9 mouse cellular contexts compared by ENCODE assay signal in the genomic region with DNA sequence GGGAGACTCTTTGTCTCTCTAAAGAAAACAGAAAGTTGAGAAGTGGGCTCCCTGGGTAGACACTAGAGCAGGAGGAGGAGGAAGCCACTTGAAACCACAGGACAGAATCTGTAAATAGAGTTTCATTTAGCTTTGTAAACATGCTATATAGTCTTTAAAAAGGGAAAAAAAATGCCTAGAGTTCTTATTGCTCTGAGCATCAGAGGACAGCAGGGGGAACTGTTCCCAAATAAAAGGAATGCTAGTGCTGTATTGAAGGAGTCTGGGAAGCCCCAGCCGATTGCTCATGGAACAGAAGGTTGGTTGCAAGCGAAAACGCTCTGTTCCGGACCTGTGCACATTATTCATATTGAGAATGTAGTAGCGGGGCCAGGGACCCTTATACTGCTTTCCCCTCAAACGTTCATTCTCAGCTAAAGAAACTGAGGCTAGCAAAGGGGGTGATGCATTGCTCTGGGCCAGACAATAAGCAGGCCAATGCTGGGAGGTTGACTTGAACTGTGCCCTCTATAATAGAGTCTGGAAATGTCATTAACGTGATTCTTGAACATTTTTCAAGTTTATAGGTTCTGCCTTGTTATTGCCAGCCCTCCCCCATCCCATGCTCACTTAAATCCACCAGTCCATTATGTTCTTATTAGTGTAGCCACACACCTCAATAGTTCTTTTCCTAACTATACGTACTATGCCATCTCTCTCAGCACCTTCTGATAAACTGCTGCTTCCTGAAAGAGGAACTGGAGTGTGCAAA. TPM values are rescaled to one million over a fixed set of nuclear protein-coding genes. Genes with fewer than 3 reads are reported as not detected.
DNase-seq lines count a peak whose midpoint lies in the region; ATAC-seq and TF ChIP-seq lines count a peak whose summit lies in the region.
"Had no signal": no experiment of that assay in that cellular context is flagged by ENCODE, and none has a peak within 500 bp of the region (broad histone marks: within the 10 kb centered on the region; RNA-seq: fewer than 3 reads in every experiment).

No protein-coding gene starts in this region.

- no peaks in the 10 kb centered on the region for H3K4me1 ChIP-seq in forebrain, embryonic 11.5 days (replicated peaks; ENCODE audit: control insufficient read depth, insufficient read depth, low read length)
- peaks cover 24% of the 10 kb centered on the region for H3K4me1 ChIP-seq in forebrain, embryonic 10.5 days
- no peaks in the 10 kb centered on the region; the same call in 1 of the 2 replicates for H3K4me1 ChIP-seq in forebrain, embryonic 16.5 days (replicated peaks; ENCODE audit: control insufficient read depth, insufficient read depth, low read length)
- H3K4me1 ChIP-seq in stomach, postnatal 0 days (replicated peaks; ENCODE audit: control insufficient read depth, insufficient read depth), result no peaks in the 10 kb centered on the region
- H3K4me1 ChIP-seq: liver, embryonic 13.5 days had no signal

- whole genome bisulfite sequencing in forebrain, embryonic 11.5 days, result 34% methylated on average over 8 of the region's 8 CpGs
- WGBS in forebrain, embryonic 10.5 days, result 43% methylated on average over 8 of the region's 8 CpGs
- WGBS in forebrain, embryonic 16.5 days, result 24% methylated on average over 8 of the region's 8 CpGs
- WGBS in stomach, postnatal 0 days, result 29% methylated on average over 8 of the region's 8 CpGs

- no peak overlapping the region for H3K9ac ChIP-seq in forebrain, embryonic 11.5 days (ENCODE audit: low read length)
- no peak overlapping the region for H3K9ac ChIP-seq in forebrain, embryonic 16.5 days (replicated peaks; ENCODE audit: low read depth, low read length)
- no peak overlapping the region for H3K9ac ChIP-seq in stomach, postnatal 0 days (ENCODE audit: low read length)
- H3K9ac ChIP-seq: liver, embryonic 13.5 days had no signal

- no peak overlapping the region for H3K4me2 ChIP-seq in forebrain, embryonic 11.5 days (ENCODE audit: low read depth, low read length, severe bottlenecking)
- H3K4me2 ChIP-seq in forebrain, embryonic 16.5 days (ENCODE audit: low read length), result no peak overlapping the region
- H3K4me2 ChIP-seq in stomach, postnatal 0 days (replicated peaks; ENCODE audit: low read depth), result no peak overlapping the region
- H3K4me2 ChIP-seq: liver, embryonic 13.5 days had no signal

- no peaks in the 10 kb centered on the region for H3K36me3 ChIP-seq in forebrain, embryonic 11.5 days (ENCODE audit: control insufficient read depth, insufficient read depth, low read length)
- no peaks in the 10 kb centered on the region for H3K36me3 ChIP-seq in forebrain, embryonic 10.5 days (replicated peaks)
- no peaks in the 10 kb centered on the region for H3K36me3 ChIP-seq in forebrain, embryonic 16.5 days (ENCODE audit: control insufficient read depth, insufficient read depth)
- no peaks in the 10 kb centered on the region for H3K36me3 ChIP-seq in stomach, postnatal 0 days (ENCODE audit: control insufficient read depth, insufficient read depth, low read length)
- H3K36me3 ChIP-seq: liver, embryonic 13.5 days had no signal

- ATAC-seq in forebrain, embryonic 11.5 days (replicated peaks; ENCODE audit: low FRiP score), result peak; percentile 71
- ATAC-seq in forebrain, embryonic 16.5 days, result peak; percentile 93
- no peak for ATAC-seq in stomach, postnatal 0 days (ENCODE audit: low FRiP score, low TSS enrichment)
- no peak for ATAC-seq in inflammation-experienced regulatory T-cells, adult 6 months

- no peak overlapping the region for H3K4me3 ChIP-seq in forebrain, embryonic 11.5 days (ENCODE audit: low read depth, low read length)
- H3K4me3 ChIP-seq in forebrain, embryonic 10.5 days, result no peak overlapping the region
- H3K4me3 ChIP-seq in forebrain, embryonic 16.5 days (replicated peaks; ENCODE audit: low read length), result no peak overlapping the region
- no peak overlapping the region for H3K4me3 ChIP-seq in stomach, postnatal 0 days (ENCODE audit: low read depth, low read length)
- H3K4me3 ChIP-seq: liver, embryonic 13.5 days had no signal

- no peaks in the 10 kb centered on the region for H3K27me3 ChIP-seq in forebrain, embryonic 11.5 days (ENCODE audit: control insufficient read depth, insufficient read depth, low read length)
- H3K27me3 ChIP-seq in forebrain, embryonic 10.5 days (ENCODE audit: poor library complexity, severe bottlenecking), result no peaks in the 10 kb centered on the region
- H3K27me3 ChIP-seq in forebrain, embryonic 16.5 days (replicated peaks; ENCODE audit: control insufficient read depth, insufficient read depth, low read length), result no peaks in the 10 kb centered on the region
- no peaks in the 10 kb centered on the region for H3K27me3 ChIP-seq in stomach, postnatal 0 days (ENCODE audit: control insufficient read depth, insufficient read depth, low read length)
- H3K27me3 ChIP-seq: liver, embryonic 13.5 days had no signal

- no peak for DNase-seq in forebrain, embryonic 11.5 days (ENCODE audit: low spot score)
- DNase-seq in forebrain, embryonic 10.5 days (ENCODE audit: extremely low spot score, low spot score), result no peak
- peak; percentile 65 for DNase-seq in A20 (ENCODE audit: low read depth, low spot score)
- DNase-seq in left cerebral cortex, postnatal 4 days, result peak; percentile 11
- no peak for DNase-seq in stomach, postnatal 0 days (ENCODE audit: low spot score)
- no peak for DNase-seq in spleen, postnatal 36 days (ENCODE audit: low spot score in 2 of 2)
- DNase-seq: liver, embryonic 13.5 days had no signal

- intact Hi-C loops in left cerebral cortex, postnatal 4 days (cut with DNase I), result loop anchor here (10.0 kb wide), 2 partner anchors 1736 to 1926 kb away; no protein-coding TSS in a partner anchor

- no peak overlapping the region for H3K27ac ChIP-seq in forebrain, embryonic 11.5 days (ENCODE audit: low read depth, low read length)
- no peak overlapping the region for H3K27ac ChIP-seq in forebrain, embryonic 10.5 days
- no peak overlapping the region for H3K27ac ChIP-seq in forebrain, embryonic 16.5 days (ENCODE audit: low read length)
- no peak overlapping the region for H3K27ac ChIP-seq in stomach, postnatal 0 days (replicated peaks)
- H3K27ac ChIP-seq: liver, embryonic 13.5 days had no signal

- no peak for TF ChIP-seq EP300 in stomach, postnatal 0 days (optimal IDR thresholded peaks at IDR 0.05)

- H3K9me3 ChIP-seq in forebrain, embryonic 11.5 days (ENCODE audit: control insufficient read depth, low read length), result no peaks in the 10 kb centered on the region
- H3K9me3 ChIP-seq in forebrain, embryonic 10.5 days, result no peaks in the 10 kb centered on the region
- no peaks in the 10 kb centered on the region for H3K9me3 ChIP-seq in forebrain, embryonic 16.5 days (ENCODE audit: control insufficient read depth, low read length)
- no peaks in the 10 kb centered on the region for H3K9me3 ChIP-seq in stomach, postnatal 0 days (ENCODE audit: control insufficient read depth, low read length)
- H3K9me3 ChIP-seq: liver, embryonic 13.5 days had no signal

- TF ChIP-seq CTCF in stomach, postnatal 0 days (IDR thresholded peaks at IDR 0.05; ENCODE audit: low read depth), result peak; percentile 73

RNA-seq across cellular contexts. Expression of gene Timd4, which starts 37.8 kb away (rescaled TPM):
- not detected in 2 replicates for polyA plus RNA-seq in forebrain, embryonic 11.5 days (2014; fragmentation: Nextera tagmentation; extraction: Ambion mirVana)
- 0.14 and 0.22 TPM in 2 replicates for polyA plus RNA-seq in forebrain, embryonic 10.5 days (2016; fragmentation: Nextera tagmentation; extraction: Ambion mirVana)
- polyA plus RNA-seq in forebrain, embryonic 16.5 days (2015; fragmentation: Nextera tagmentation; extraction: Ambion mirVana), result not detected in 2 replicates
- total RNA-seq in left cerebral cortex, postnatal 4 days (2021), result not detected
- polyA plus RNA-seq in stomach, postnatal 0 days (2015; fragmentation: Nextera tagmentation; extraction: Ambion mirVana), result 0.16 and 0.31 TPM in 2 replicates
- under 1 TPM in 2 of 3 experiments, not detected in 1; 0.31 to 0.33 TPM for polyA plus RNA-seq in inflammation-experienced regulatory T-cells, adult 6 months (2017; shearing (Covaris generic))

Comparison
In these comparisons a context has a peak if more than half of its experiments do, and no peak if none do; other contexts are left out.
1. ATAC-seq: peak in forebrain, embryonic 11.5 days (single experiment) and forebrain, embryonic 16.5 days (single experiment); none in stomach, postnatal 0 days (single experiment) and inflammation-experienced regulatory T-cells, adult 6 months (single experiment).
2. DNase-seq: peak in A20 (single experiment) and left cerebral cortex, postnatal 4 days (single experiment); none in forebrain, embryonic 11.5 days (single experiment), forebrain, embryonic 10.5 days (single experiment), stomach, postnatal 0 days (single experiment) and spleen, postnatal 36 days (0 of 2).